Mouse (Mus musculus): ENCODE measurements at regions not wholly inside any gene's neighbourhood (a gene's known extent, or its start where the extent isn't known, plus 50 kb on each side); places are given as distances from the start of the nearest gene placed in this dataset.

DNA sequence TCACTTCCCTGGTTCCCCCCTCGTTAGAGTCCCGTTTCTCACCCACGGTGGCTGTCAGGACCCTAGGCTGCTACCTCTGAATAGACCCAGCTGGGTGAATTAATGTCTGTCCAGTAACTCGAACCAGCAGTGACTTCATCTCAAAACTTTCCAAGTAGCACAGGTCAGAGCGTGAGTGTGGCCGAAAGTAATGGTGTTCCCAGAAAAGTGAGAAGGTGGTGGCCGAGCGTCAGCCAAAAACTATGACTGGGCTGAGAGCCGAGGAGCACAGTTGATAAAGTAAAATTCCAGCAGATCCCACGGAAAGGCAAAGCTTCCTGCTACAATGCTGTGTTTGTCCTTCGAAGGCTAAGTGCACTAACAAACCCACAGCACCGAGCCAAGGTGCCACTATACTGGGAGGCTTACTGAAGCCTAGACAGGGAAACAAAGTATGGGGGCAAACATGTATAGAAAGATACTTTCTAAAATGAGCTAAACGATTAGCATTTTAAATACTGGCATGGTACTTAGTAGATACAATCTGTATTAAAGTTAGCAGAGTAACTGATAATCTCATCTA, 413.7 kb upstream of the Mgmt start:
- no peak overlapping the region for H3K4me2 ChIP-seq (ENCODE audit: low read depth, low read length)
- H3K27me3 ChIP-seq (ENCODE audit: control insufficient read depth, insufficient read depth, low read depth, low read length): no peaks in the 10 kb centered on the region
- no peak for ATAC-seq (ENCODE audit: low read depth)
- 57% methylated on average over 13 of the region's 13 CpGs for WGBS (ENCODE audit: insufficient replicate concordance)
- no peak overlapping the region for H3K27ac ChIP-seq (ENCODE audit: low read length)
- H3K9me3 ChIP-seq (replicated peaks; ENCODE audit: control insufficient read depth, low read length): no peaks in the 10 kb centered on the region
- no peak overlapping the region for H3K9ac ChIP-seq (ENCODE audit: low read depth, low read length)
- H3K4me3 ChIP-seq (ENCODE audit: low read depth, low read length): no peak overlapping the region
- H3K4me1 ChIP-seq (ENCODE audit: control insufficient read depth, low read depth, low read length): no peaks in the 10 kb centered on the region
- H3K36me3 ChIP-seq (ENCODE audit: control insufficient read depth, insufficient read depth): no peaks in the 10 kb centered on the region

DNA sequence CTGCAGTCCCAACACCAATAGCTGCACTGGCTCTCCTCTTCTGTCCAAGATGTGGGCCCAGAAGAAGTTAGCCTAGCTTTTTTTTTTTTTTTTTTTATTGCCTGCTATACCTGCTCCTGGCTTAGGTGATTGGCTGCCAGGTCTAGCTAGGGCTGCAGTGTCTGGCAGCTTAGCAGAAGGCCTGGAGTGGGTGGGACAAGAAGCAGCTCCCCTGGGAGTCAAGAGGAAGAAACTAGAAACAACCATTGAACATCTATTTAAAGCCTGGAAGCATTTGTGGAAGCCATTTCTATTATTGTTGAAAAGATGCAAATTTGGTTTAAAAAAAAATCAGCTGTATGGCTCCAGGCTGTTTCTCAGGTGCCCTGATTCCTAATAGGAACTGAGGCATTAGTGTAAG, 411.2 kb upstream of the Mgmt start:
- no peak for ATAC-seq (ENCODE audit: low read depth)
- Histone ChIP-seq H3K9me3 (replicated peaks; ENCODE audit: control insufficient read depth, low read length) (no peaks in the 10 kb centered on the region), H3K36me3 (ENCODE audit: control insufficient read depth, insufficient read depth) (no peaks in the 10 kb centered on the region), H3K9ac (ENCODE audit: low read depth, low read length) (no peak overlapping the region), H3K4me2 (ENCODE audit: low read depth, low read length) (no peak overlapping the region), H3K27ac (ENCODE audit: low read length) (no peak overlapping the region), H3K27me3 (ENCODE audit: control insufficient read depth, insufficient read depth, low read depth, low read length) (no peaks in the 10 kb centered on the region), H3K4me1 (ENCODE audit: control insufficient read depth, low read depth, low read length) (no peaks in the 10 kb centered on the region), H3K4me3 (ENCODE audit: low read depth, low read length) (no peak overlapping the region)

DNA sequence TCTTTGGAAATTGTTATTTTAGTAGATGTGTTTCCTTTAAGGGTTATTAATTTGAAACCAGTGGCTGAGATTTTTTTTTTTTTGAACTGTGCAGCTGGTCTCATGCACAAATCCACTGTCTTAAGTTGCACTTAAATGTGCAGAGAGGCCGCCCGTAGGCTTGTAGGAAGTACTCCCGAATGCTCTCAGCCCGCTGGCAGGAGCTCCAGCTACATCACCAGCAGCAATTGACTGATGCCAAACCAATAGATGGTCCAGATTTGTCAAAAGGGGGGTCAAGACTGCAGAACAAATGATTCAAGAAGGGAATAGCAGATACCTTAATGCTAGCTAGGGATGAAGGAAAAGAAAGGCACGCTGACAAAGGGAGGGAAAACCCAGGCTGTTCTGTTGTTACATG, 406.9 kb upstream of the Mgmt start:
- Histone ChIP-seq H3K4me2 (ENCODE audit: low read depth, low read length) (no peak overlapping the region), H3K36me3 (ENCODE audit: control insufficient read depth, insufficient read depth) (no peaks in the 10 kb centered on the region), H3K27me3 (ENCODE audit: control insufficient read depth, insufficient read depth, low read depth, low read length) (no peaks in the 10 kb centered on the region), H3K9ac (ENCODE audit: low read depth, low read length) (no peak overlapping the region), H3K9me3 (replicated peaks; ENCODE audit: control insufficient read depth, low read length) (no peaks in the 10 kb centered on the region), H3K4me1 (ENCODE audit: control insufficient read depth, low read depth, low read length) (no peaks in the 10 kb centered on the region), H3K4me3 (ENCODE audit: low read depth, low read length) (no peak overlapping the region), H3K27ac (ENCODE audit: low read length) (no peak overlapping the region)
- no peak for ATAC-seq (ENCODE audit: low read depth)
- WGBS (ENCODE audit: insufficient replicate concordance): 56% methylated on average over 5 of the region's 5 CpGs

DNA sequence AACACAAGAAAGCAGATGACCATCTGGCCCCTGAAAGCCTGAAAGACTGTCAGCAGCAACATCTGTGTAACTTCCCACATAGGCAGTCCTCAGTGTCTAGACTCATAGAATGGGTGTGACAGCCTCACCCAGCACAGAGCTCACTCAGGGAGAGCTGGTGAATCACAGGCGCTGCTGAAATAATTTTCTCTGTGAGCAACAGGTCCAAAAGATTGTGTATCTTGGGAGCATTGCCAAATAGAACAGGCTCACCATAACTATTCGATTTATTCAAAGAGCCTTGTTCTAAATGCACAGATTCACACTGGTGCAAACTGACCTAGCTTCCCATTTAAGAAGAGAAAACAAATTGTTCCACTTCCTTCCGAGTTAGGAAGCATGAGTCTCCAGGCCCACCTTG, 399.6 kb upstream of the Mgmt start:
- no peaks in the 10 kb centered on the region for H3K9me3 ChIP-seq (replicated peaks; ENCODE audit: control insufficient read depth, low read length)
- H3K4me3 ChIP-seq (ENCODE audit: low read depth, low read length): no peak overlapping the region
- no peaks in the 10 kb centered on the region for H3K36me3 ChIP-seq (ENCODE audit: control insufficient read depth, insufficient read depth)
- H3K4me2 ChIP-seq (ENCODE audit: low read depth, low read length): no peak overlapping the region
- no peak overlapping the region for H3K27ac ChIP-seq (ENCODE audit: low read length)
- 46% methylated on average over 3 of the region's 3 CpGs for WGBS (ENCODE audit: insufficient replicate concordance)
- no peak for ATAC-seq (ENCODE audit: low read depth)
- no peak overlapping the region for H3K9ac ChIP-seq (ENCODE audit: low read depth, low read length)
- H3K4me1 ChIP-seq (ENCODE audit: control insufficient read depth, low read depth, low read length): no peaks in the 10 kb centered on the region
- no peaks in the 10 kb centered on the region for H3K27me3 ChIP-seq (ENCODE audit: control insufficient read depth, insufficient read depth, low read depth, low read length)

DNA sequence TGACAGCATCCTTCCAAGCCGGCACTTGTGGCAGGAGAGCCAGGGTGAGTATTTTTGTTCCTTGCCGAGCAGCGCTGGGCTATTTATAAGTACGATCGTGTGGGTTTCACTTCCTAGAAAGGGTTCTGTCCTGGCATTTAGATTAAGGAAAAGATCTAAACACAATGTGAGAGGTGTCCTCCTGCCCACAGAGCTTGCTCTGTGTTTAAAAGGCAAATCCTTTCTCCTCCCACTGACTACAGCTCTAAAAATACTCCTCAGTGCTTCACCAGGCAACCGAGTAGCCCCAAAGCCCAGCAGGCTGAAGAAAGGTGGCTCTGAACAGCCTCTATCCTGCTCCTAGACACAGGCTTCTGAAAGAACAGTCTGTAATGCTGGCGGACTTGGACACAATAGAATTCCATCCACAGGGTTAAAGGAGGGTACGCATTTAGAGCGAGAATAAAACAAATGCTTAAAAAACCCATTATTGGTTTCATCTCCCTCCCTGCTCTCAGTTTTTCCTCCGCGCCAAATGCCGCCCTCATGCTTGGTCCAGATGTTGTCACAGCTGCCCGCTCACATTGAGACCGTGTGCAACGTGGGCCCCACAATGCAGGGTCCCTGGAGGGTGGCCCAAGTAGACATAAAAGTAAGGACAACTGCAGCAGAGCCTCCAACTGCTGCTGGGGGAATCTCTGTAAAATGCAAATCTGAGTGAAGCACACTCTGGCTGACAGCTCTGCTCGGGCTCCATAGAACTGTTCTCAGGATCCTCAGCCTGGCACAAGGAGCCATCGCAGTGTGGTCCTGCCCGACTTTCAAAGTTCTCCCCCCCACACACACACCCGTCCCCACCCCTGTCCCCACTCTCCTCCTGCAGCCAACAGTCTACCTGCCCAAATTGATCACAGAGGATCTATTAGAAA, 397.8 kb upstream of the Mgmt start:
- Histone ChIP-seq H3K27ac (ENCODE audit: low read length) (no peak overlapping the region), H3K9ac (ENCODE audit: low read depth, low read length) (no peak overlapping the region), H3K36me3 (ENCODE audit: control insufficient read depth, insufficient read depth) (no peaks in the 10 kb centered on the region), H3K4me1 (ENCODE audit: control insufficient read depth, low read depth, low read length) (no peaks in the 10 kb centered on the region), H3K4me2 (ENCODE audit: low read depth, low read length) (no peak overlapping the region), H3K27me3 (ENCODE audit: control insufficient read depth, insufficient read depth, low read depth, low read length) (no peaks in the 10 kb centered on the region), H3K4me3 (ENCODE audit: low read depth, low read length) (no peak overlapping the region), H3K9me3 (replicated peaks; ENCODE audit: control insufficient read depth, low read length) (no peaks in the 10 kb centered on the region)
- ATAC-seq (ENCODE audit: low read depth): no peak
- 39% methylated on average over 19 of the region's 19 CpGs for WGBS (ENCODE audit: insufficient replicate concordance)

DNA sequence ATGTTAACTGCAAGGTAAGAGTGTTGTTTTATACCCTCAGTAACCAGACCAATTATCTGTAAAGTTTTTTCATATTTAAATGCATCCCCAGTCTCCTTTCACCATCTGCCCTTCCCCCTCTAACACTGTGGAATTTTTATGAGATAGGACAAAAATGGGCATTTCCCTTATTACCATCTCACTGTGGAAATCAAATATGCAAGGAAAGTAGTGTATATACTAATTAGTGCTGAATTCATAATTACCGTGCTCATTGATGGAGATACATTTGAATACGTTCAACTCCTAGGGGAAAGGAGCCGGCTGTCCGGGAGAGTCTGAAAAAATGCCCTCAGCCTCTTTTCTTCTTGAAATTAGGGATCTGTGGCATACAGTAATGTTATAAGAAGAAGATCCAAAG, 394.4 kb upstream of the Mgmt start:
- no peak for ATAC-seq (ENCODE audit: low read depth)

DNA sequence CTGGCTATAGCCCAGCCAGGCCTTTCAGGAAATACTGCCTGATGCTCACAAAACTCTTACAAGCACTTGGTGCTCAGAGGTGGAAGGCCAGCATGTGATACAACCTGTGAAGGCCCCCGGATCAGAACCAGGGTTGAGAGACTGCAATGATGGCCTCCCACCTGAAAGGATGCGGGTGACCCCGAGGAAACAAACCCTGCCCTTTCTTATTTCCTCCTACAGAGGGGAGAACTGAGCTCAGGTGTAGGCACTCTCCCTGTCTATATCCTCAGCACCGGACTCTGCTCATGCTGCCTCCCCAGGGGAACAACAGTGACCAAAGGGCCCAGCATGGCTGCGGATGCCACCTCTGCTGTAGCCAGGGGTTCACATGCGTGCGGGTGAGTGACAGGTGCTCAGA, 393.3 kb upstream of the Mgmt start:
- no peak overlapping the region for H3K4me2 ChIP-seq (ENCODE audit: low read depth, low read length)
- no peak overlapping the region for H3K27ac ChIP-seq (ENCODE audit: low read length)
- H3K27me3 ChIP-seq (ENCODE audit: control insufficient read depth, insufficient read depth, low read depth, low read length): no peaks in the 10 kb centered on the region; the same call in 1 of the 2 replicates
- no peaks in the 10 kb centered on the region for H3K9me3 ChIP-seq (replicated peaks; ENCODE audit: control insufficient read depth, low read length)
- no peaks in the 10 kb centered on the region for H3K4me1 ChIP-seq (ENCODE audit: control insufficient read depth, low read depth, low read length)
- WGBS (ENCODE audit: insufficient replicate concordance): 69% methylated on average over 7 of the region's 7 CpGs
- H3K9ac ChIP-seq (ENCODE audit: low read depth, low read length): no peak overlapping the region
- H3K4me3 ChIP-seq (ENCODE audit: low read depth, low read length): no peak overlapping the region
- ATAC-seq (ENCODE audit: low read depth): no peak
- H3K36me3 ChIP-seq (ENCODE audit: control insufficient read depth, insufficient read depth): no peaks in the 10 kb centered on the region

More for the DNA sequence above, 394.4 kb upstream of the Mgmt start:
- no peaks in the 10 kb centered on the region for H3K36me3 ChIP-seq (ENCODE audit: control insufficient read depth, insufficient read depth)
- no peak overlapping the region for H3K4me3 ChIP-seq (ENCODE audit: low read depth, low read length)
- 76% methylated on average over 4 of the region's 4 CpGs for WGBS (ENCODE audit: insufficient replicate concordance)
- H3K27ac ChIP-seq (ENCODE audit: low read length): no peak overlapping the region
- no peaks in the 10 kb centered on the region; the same call in 1 of the 2 replicates for H3K27me3 ChIP-seq (ENCODE audit: control insufficient read depth, insufficient read depth, low read depth, low read length)
- no peaks in the 10 kb centered on the region for H3K9me3 ChIP-seq (replicated peaks; ENCODE audit: control insufficient read depth, low read length)
- no peaks in the 10 kb centered on the region for H3K4me1 ChIP-seq (ENCODE audit: control insufficient read depth, low read depth, low read length)
- H3K9ac ChIP-seq (ENCODE audit: low read depth, low read length): no peak overlapping the region
- H3K4me2 ChIP-seq (ENCODE audit: low read depth, low read length): no peak overlapping the region

DNA sequence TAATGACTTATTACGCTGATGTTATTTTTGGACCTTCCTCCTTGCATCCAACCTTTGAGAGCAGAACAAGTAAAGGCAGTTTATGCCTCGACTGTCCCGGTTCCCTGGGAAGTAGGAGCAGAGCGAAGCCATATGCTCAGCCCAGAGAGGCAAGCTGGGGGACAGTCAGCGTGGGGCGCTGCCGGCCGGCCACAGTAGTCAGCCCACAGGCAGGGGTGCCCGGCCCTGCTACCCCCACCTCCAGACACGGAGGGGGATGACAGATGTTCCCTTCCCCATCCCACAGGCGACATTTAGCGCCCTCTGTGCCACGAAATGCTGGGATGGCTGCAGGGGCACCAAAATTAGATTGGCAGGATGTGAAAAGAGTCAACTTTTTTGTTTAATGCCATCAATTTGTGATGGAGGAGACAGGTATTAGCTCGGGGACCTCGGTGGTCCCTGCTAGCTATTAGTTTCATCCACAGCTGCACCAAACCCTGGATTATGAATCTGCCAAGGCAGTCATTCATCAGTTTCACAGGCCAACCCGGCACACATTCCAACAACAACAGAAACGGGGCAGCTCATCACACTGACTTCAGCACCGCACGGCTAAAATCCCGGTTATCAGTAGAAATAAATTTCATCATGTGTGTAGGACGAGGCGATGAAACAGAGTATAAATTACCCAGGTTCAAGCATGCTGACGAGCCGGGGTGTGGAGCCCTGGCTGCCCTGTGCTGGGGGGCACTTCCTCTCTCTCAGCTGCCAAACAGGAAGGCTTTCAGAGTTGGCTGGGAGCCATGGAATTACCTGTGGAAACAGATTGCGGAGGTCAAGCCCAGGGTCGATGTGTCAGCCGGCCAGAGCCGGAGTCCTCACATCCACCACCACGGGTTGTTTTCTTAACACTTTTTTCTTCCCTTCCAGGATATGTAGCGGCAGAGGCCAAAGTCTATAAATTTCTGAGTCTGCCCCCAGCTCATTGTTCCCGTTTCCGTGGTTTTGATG, 392.3 kb upstream of the Mgmt start:
- no peaks in the 10 kb centered on the region; the same call in 1 of the 2 replicates for H3K27me3 ChIP-seq (ENCODE audit: control insufficient read depth, insufficient read depth, low read depth, low read length)
- ATAC-seq (ENCODE audit: low read depth): peak; percentile 37; the same call in 1 of the 2 replicates
- H3K9me3 ChIP-seq (replicated peaks; ENCODE audit: control insufficient read depth, low read length): no peaks in the 10 kb centered on the region
- no peak overlapping the region for H3K27ac ChIP-seq (ENCODE audit: low read length)
- H3K4me2 ChIP-seq (ENCODE audit: low read depth, low read length): peak overlapping the region; percentile 32
- H3K36me3 ChIP-seq (ENCODE audit: control insufficient read depth, insufficient read depth): no peaks in the 10 kb centered on the region
- no peak overlapping the region for H3K9ac ChIP-seq (ENCODE audit: low read depth, low read length)
- 32% methylated on average over 32 of the region's 32 CpGs for WGBS (ENCODE audit: insufficient replicate concordance)
- no peaks in the 10 kb centered on the region for H3K4me1 ChIP-seq (ENCODE audit: control insufficient read depth, low read depth, low read length)
- H3K4me3 ChIP-seq (ENCODE audit: low read depth, low read length): no peak overlapping the region

Measured in liver, embryonic 16.5 days (tissue).